Mouse (Mus musculus) CH12.LX (cell line): Measurements from ENCODE around the gene Gm3500. TPM values are rescaled to one million over a fixed set of nuclear protein-coding genes. Genes with fewer than 3 reads are reported as not detected.
"Not testable (repeated sequence)": the region's sequence is repeated elsewhere in the genome, so short reads cannot be mapped to it uniquely, and the experiment has no call there.

Experiments
- DNase-seq: peaks from one replicate; pipeline ENCODE4 v3.0.0-alpha.2; 2013; ENCODE audit errors: extremely low read depth
- H3K27ac ChIP-seq: 2 replicates; pipeline ENCODE4 v1.5.1; 2012; ENCODE audit warnings: low read depth, mild to moderate bottlenecking, control low read depth, moderate library complexity; ENCODE audit not compliant: insufficient read depth
- H3K27me3 ChIP-seq: replicated peaks from 2 replicates; pipeline ENCODE3; 2012; ENCODE audit warnings: inconsistent platforms
- H3K36me3 ChIP-seq, 2 experiments: replicated peaks in 1 of 2; 2 replicates each; pipeline versions ENCODE3 to v1.6.1; 2012; ENCODE audit warnings: inconsistent platforms in 1 of 2, low read length in 1 of 2, mild to moderate bottlenecking in 1 of 2, mixed read lengths in 1 of 2, moderate library complexity in 1 of 2; ENCODE audit not compliant: control insufficient read depth in 1 of 2, insufficient read depth in 1 of 2
- H3K4me1 ChIP-seq, 2 experiments: 2 replicates each; pipeline ENCODE4 v1.6.1; 2012; ENCODE audit warnings: inconsistent platforms in 1 of 2, moderate library complexity in 1 of 2; ENCODE audit not compliant: insufficient read depth in 2 of 2, control insufficient read depth in 1 of 2
- H3K4me2 ChIP-seq: 2 replicates; pipeline ENCODE4 v1.6.1; 2012; ENCODE audit warnings: low read depth, mild to moderate bottlenecking, control low read depth; ENCODE audit not compliant: poor library complexity, insufficient read depth, severe bottlenecking
- H3K4me3 ChIP-seq, 3 experiments: fragments of 150-350 bp in 1 of 3; sonication (generic) in 1 of 3; replicated peaks in 1 of 3; 2 replicates each; pipeline versions ENCODE3 to v1.5.1; 2011 to 2012; ENCODE audit warnings: low read depth in 2 of 3, low read length in 2 of 3, mild to moderate bottlenecking in 2 of 3, moderate library complexity in 2 of 3, control low read depth in 1 of 3, improper control_type of control experiment in 1 of 3, inconsistent platforms in 1 of 3, mixed read lengths in 1 of 3; ENCODE audit not compliant: poor library complexity in 1 of 3
- H3K79me2 ChIP-seq: replicated peaks from 2 replicates; pipeline ENCODE4 v1.6.1; 2012; ENCODE audit warnings: mild to moderate bottlenecking, moderate library complexity; ENCODE audit not compliant: control insufficient read depth, poor library complexity, insufficient read depth, severe bottlenecking; ENCODE audit errors: extremely low read depth
- H3K9ac ChIP-seq: 2 replicates; pipeline ENCODE4 v1.6.1; 2012; ENCODE audit warnings: low read depth, mild to moderate bottlenecking, control low read depth, moderate library complexity; ENCODE audit not compliant: insufficient read depth
- H3K9me3 ChIP-seq: replicated peaks from 2 replicates; pipeline ENCODE3; 2012; ENCODE audit warnings: low read length, inconsistent platforms, mixed read lengths
- dilution Hi-C: fragments of 300-500 bp; cut with MboI; formaldehyde crosslinking; loops from 2 replicates; pipeline ENCODE4 v1.14.3; 2020; ENCODE audit warnings: low sequenced_read_pairs; ENCODE audit not compliant: extremely low pct_unique_long_range_greater_than_20kb, extremely low pct_ligation_motif_present
- in situ Hi-C: fragments of 300-500 bp; cut with MboI; formaldehyde crosslinking; loops from 3 replicates; pipeline ENCODE4 v1.14.3; 2019; ENCODE audit warnings: low sequenced_read_pairs, low pct_ligation_motif_present, low pct_unique_long_range_greater_than_20kb, mixed read lengths
- polyA plus RNA-seq: library from polyadenylated mRNA; unstranded; fragments of >175 nt; gene quantifications from 2 replicates; pipeline ENCODE4 v1.2.1, GENCODE M21; 2012; ENCODE audit warnings: low read depth; ENCODE audit not compliant: insufficient read length
- total RNA-seq, 2 experiments: library from RNA; depleted of rRNA; stranded (reverse); fragments of 300-350 nt in 1 of 2; fragments of >200 nt in 1 of 2; gene quantifications; 2 replicates each; pipeline ENCODE4 v1.2.3; 2012 to 2014

Gm3500 gene
- total RNA-seq (2012; rRNA removed) (not detected in 2 replicates), total RNA-seq (2014; rRNA removed) (not detected in 2 replicates), polyA plus RNA-seq (not detected in 2 replicates)

- H3K36me3 ChIP-seq, DNase-seq, H3K79me2 ChIP-seq, in situ Hi-C loops, H3K9me3 ChIP-seq, H3K4me1 ChIP-seq, H3K4me3 ChIP-seq, H3K4me2 ChIP-seq, H3K27ac ChIP-seq, H3K27me3 ChIP-seq, H3K9ac ChIP-seq, dilution Hi-C loops: not testable (repeated sequence)
These were observed at the start of gene Gm3500 for GRCm38 (mm10) chr14:5388949-5389348. Gene Gm3500, minus strand, starts transcription at chr14:5389049.

DNA sequence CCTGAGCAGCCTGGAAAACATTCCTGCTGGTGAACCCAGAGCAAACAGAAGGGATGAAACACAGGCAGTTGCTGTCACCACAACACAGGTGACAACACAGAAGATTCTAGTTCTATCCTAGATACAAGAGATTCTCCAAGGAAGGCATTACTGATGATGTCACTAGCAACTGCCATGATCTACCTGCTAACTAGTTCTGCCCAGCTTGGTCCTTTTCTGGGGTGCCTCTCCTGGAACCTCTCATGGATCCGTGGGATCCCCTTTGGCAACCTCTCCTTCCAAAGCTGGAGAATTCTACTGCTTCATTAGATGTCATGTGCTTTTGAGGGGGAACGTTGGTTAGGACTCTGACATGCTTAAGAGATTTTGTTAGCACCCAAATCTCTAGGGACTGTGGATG, 54.0 kb downstream of the Gm3500 start, which contains the start of gene Gm3542:
Gm3542 (minus strand) TSS at position 101 of the 400 bp plus-strand sequence.
- H3K4me1 ChIP-seq, H3K9ac ChIP-seq, dilution Hi-C loops, H3K4me2 ChIP-seq, H3K9me3 ChIP-seq, H3K27ac ChIP-seq, DNase-seq, H3K79me2 ChIP-seq, H3K4me3 ChIP-seq, H3K36me3 ChIP-seq, in situ Hi-C loops, H3K27me3 ChIP-seq: not testable (repeated sequence)

Other genes with a start within 250 kb of the Gm3500 start
- not detected in 2 replicates for gene Gm3317, start 224.5 kb downstream of the Gm3500 start, total RNA-seq (2012; rRNA removed)
- gene Gm3317, start 224.5 kb downstream of the Gm3500 start, total RNA-seq (2014; rRNA removed), result not detected in 2 replicates
- gene Gm3317, start 224.5 kb downstream of the Gm3500 start, polyA plus RNA-seq, result not detected in 2 replicates
- gene Gm8271, start 203.3 kb downstream of the Gm3500 start, total RNA-seq (2012; rRNA removed), result not detected in 2 replicates
- gene Gm8271, start 203.3 kb downstream of the Gm3500 start, total RNA-seq (2014; rRNA removed), result not detected in 2 replicates
- not detected in 2 replicates for gene Gm8271, start 203.3 kb downstream of the Gm3500 start, polyA plus RNA-seq
- not detected in 2 replicates for gene Gm3526, start 128.5 kb downstream of the Gm3500 start, total RNA-seq (2012; rRNA removed)
- gene Gm3526, start 128.5 kb downstream of the Gm3500 start, total RNA-seq (2014; rRNA removed), result not detected in 2 replicates
- gene Gm3526, start 128.5 kb downstream of the Gm3500 start, polyA plus RNA-seq, result not detected in 2 replicates
- not detected in 2 replicates for gene Gm3542, start 54.1 kb downstream of the Gm3500 start, total RNA-seq (2012; rRNA removed)
- not detected in 2 replicates for gene Gm3542, start 54.1 kb downstream of the Gm3500 start, total RNA-seq (2014; rRNA removed)
- not detected in 2 replicates for gene Gm3542, start 54.1 kb downstream of the Gm3500 start, polyA plus RNA-seq
- gene Gm3194, start 66.4 kb upstream of the Gm3500 start, total RNA-seq (2012; rRNA removed), result not detected in 2 replicates
- not detected in 2 replicates for gene Gm3194, start 66.4 kb upstream of the Gm3500 start, total RNA-seq (2014; rRNA removed)
- not detected in 2 replicates for gene Gm3194, start 66.4 kb upstream of the Gm3500 start, polyA plus RNA-seq
- gene Gm8246, start 88.8 kb upstream of the Gm3500 start, total RNA-seq (2012; rRNA removed), result not detected in 2 replicates
- not detected in 2 replicates for gene Gm8246, start 88.8 kb upstream of the Gm3500 start, total RNA-seq (2014; rRNA removed)
- not detected in 2 replicates for gene Gm8246, start 88.8 kb upstream of the Gm3500 start, polyA plus RNA-seq
- gene Gm3187, start 95.2 kb upstream of the Gm3500 start, total RNA-seq (2012; rRNA removed), result not detected in 2 replicates
- not detected in 2 replicates for gene Gm3187, start 95.2 kb upstream of the Gm3500 start, total RNA-seq (2014; rRNA removed)
- not detected in 2 replicates for gene Gm3187, start 95.2 kb upstream of the Gm3500 start, polyA plus RNA-seq
- gene Gm3488, start 112.6 kb upstream of the Gm3500 start, total RNA-seq (2012; rRNA removed), result not detected in 2 replicates
- not detected in 2 replicates for gene Gm3488, start 112.6 kb upstream of the Gm3500 start, total RNA-seq (2014; rRNA removed)
- gene Gm3488, start 112.6 kb upstream of the Gm3500 start, polyA plus RNA-seq, result not detected in 2 replicates
- gene Gm3532, start 149.4 kb upstream of the Gm3500 start, total RNA-seq (2012; rRNA removed), result not detected in 2 replicates
- not detected in 2 replicates for gene Gm3532, start 149.4 kb upstream of the Gm3500 start, total RNA-seq (2014; rRNA removed)
- not detected in 2 replicates for gene Gm3532, start 149.4 kb upstream of the Gm3500 start, polyA plus RNA-seq
- gene Gm8265, start 244.0 kb upstream of the Gm3500 start, total RNA-seq (2012; rRNA removed), result not detected in 2 replicates
- gene Gm8265, start 244.0 kb upstream of the Gm3500 start, total RNA-seq (2014; rRNA removed), result not detected in 2 replicates
- gene Gm8265, start 244.0 kb upstream of the Gm3500 start, polyA plus RNA-seq, result not detected in 2 replicates